Mouse (Mus musculus) liver, postnatal 0 days (tissue): ENCODE results near the gene Mnd1. TPM values are rescaled to one million over a fixed set of nuclear protein-coding genes. Genes with fewer than 3 reads are reported as not detected.

Experiments used
- ATAC-seq: fragments of 200-750 bp; cut with Nextera tagmentation; 2 replicates; pipeline ENCODE4 v1.8.0; 2017; ENCODE audit warnings: mild to moderate bottlenecking, moderate library complexity
- DNase-seq: peaks from one replicate; pipeline ENCODE4 v3.0.0-alpha.2; 2016
- H3K27ac ChIP-seq: fragments of 300-500 bp; sonication (generic); 2 replicates; pipeline ENCODE4 v1.5.1; 2014; ENCODE audit warnings: antibody characterized with exemption, moderate library complexity, mild to moderate bottlenecking, low read depth
- H3K27me3 ChIP-seq: fragments of 300-500 bp; sonication (generic); 2 replicates; pipeline ENCODE4 v1.6.1; 2014; ENCODE audit warnings: low read length, control low read depth, mixed read lengths; ENCODE audit not compliant: insufficient read depth
- H3K36me3 ChIP-seq: fragments of 300-500 bp; sonication (generic); replicated peaks from 2 replicates; pipeline ENCODE4 v1.6.1; 2014; ENCODE audit warnings: mild to moderate bottlenecking, control low read depth, low read length, moderate library complexity, mixed read lengths; ENCODE audit not compliant: insufficient read depth
- H3K4me1 ChIP-seq: fragments of 300-500 bp; sonication (generic); 2 replicates; pipeline ENCODE4 v1.6.1; 2014; ENCODE audit warnings: antibody characterized with exemption, mild to moderate bottlenecking, control low read depth; ENCODE audit not compliant: insufficient read depth
- H3K4me2 ChIP-seq: fragments of 300-500 bp; sonication (generic); 2 replicates; pipeline ENCODE4 v1.6.1; 2014; ENCODE audit warnings: low read depth, mild to moderate bottlenecking, low read length, moderate library complexity, mixed read lengths
- H3K4me3 ChIP-seq: fragments of 300-500 bp; sonication (generic); 2 replicates; pipeline ENCODE4 v1.5.1; 2014; ENCODE audit warnings: low read depth, low read length
- H3K9ac ChIP-seq: fragments of 300-500 bp; sonication (generic); replicated peaks from 2 replicates; pipeline ENCODE4 v1.6.1; 2014; ENCODE audit warnings: mild to moderate bottlenecking, moderate library complexity
- H3K9me3 ChIP-seq: fragments of 300-500 bp; sonication (generic); 2 replicates; pipeline ENCODE4 v1.6.1; 2016; ENCODE audit warnings: mild to moderate bottlenecking, control low read depth, low read length, mixed read lengths
- CTCF ChIP-seq: sonication (generic); IDR thresholded peaks from 2 replicates; pipeline ENCODE4 v1.5.1; 2016; ENCODE audit warnings: antibody characterized with exemption, low read depth
- EP300 ChIP-seq: IDR thresholded peaks from 2 replicates; pipeline ENCODE4 v1.6.1; 2016; ENCODE audit warnings: antibody characterized with exemption, low read depth, mild to moderate bottlenecking
- WGBS: fragments of 180-500 bp; shearing (Covaris S2); extraction: QIAGEN DNeasy Blood & Tissue Kit; methylation state at CpG from one replicate; pipeline ENCODE4 v1.1.7; 2014; ENCODE audit not compliant: insufficient replicate concordance; 5-methylcytosine and 5-hydroxymethylcytosine counted together
- polyA plus RNA-seq: library from polyadenylated mRNA; unstranded; fragments of >200 nt; fragmentation: Nextera tagmentation; extraction: Ambion mirVana; gene quantifications from 2 replicates; pipeline ENCODE4 v1.2.1, GENCODE M21; 2015

The Mnd1 gene
- polyA plus RNA-seq, 1 experiment from 2014 or later: 8.3 TPM

- H3K9ac ChIP-seq: no peak overlapping the region
- H3K36me3 ChIP-seq: no peaks in the 10 kb centered on the region
- H3K4me3 ChIP-seq: no peak overlapping the region
- peaks cover 15% of the 10 kb centered on the region for H3K4me1 ChIP-seq
- H3K4me2 ChIP-seq: no peak overlapping the region
- TF ChIP-seq EP300 (no peak), CTCF (no peak)
- 58% methylated on average over 4 of the region's 4 CpGs for WGBS
- ATAC-seq (no peak), DNase-seq (no peak)
- H3K9me3 ChIP-seq: no peaks in the 10 kb centered on the region
- H3K27me3 ChIP-seq: no peaks in the 10 kb centered on the region
- H3K27ac ChIP-seq: no peak overlapping the region
Observed at GRCm38 (mm10) chr3:84065825-84066224, 89.8 kb downstream of the Mnd1 start.

GRCm38 (mm10) chr3:84063369-84063914 lies 92.1 kb downstream of the Mnd1 start:
- H3K27ac ChIP-seq: no peak overlapping the region
- H3K4me1 ChIP-seq: peaks cover 23% of the 10 kb centered on the region
- no peak overlapping the region for H3K9ac ChIP-seq
- no peaks in the 10 kb centered on the region; the same call in 1 of the 2 replicates for H3K9me3 ChIP-seq
- H3K4me3 ChIP-seq: no peak overlapping the region
- TF ChIP-seq EP300 (no peak), CTCF (no peak)
- no peaks in the 10 kb centered on the region for H3K27me3 ChIP-seq
- H3K36me3 ChIP-seq: no peaks in the 10 kb centered on the region
- H3K4me2 ChIP-seq: no peak overlapping the region
- DNase-seq (no peak), ATAC-seq (peak; percentile 30; the same call in 1 of the 2 replicates)
- 63% methylated on average over 2 of the region's 2 CpGs for WGBS

- H3K4me2 ChIP-seq: no peak overlapping the region
- H3K4me3 ChIP-seq: no peak overlapping the region
- 45% methylated on average over 13 of the region's 13 CpGs for WGBS
- peaks cover 23% of the 10 kb centered on the region for H3K4me1 ChIP-seq
- DNase-seq: no peak
- H3K9me3 ChIP-seq: no peaks in the 10 kb centered on the region; the same call in 1 of the 2 replicates
- TF ChIP-seq EP300: no peak
- TF ChIP-seq CTCF: no peak
- no peaks in the 10 kb centered on the region for H3K36me3 ChIP-seq
- H3K27me3 ChIP-seq: no peaks in the 10 kb centered on the region
- peak overlapping the region; percentile 9; the same call in 1 of the 2 replicates for H3K27ac ChIP-seq
- ATAC-seq: peak; percentile 76
- H3K9ac ChIP-seq: no peak overlapping the region
Observed at GRCm38 (mm10) chr3:84061523-84062453, 93.8 kb downstream of the Mnd1 start.

GRCm38 (mm10) chr3:84060946-84061345 lies 94.6 kb downstream of the Mnd1 start:
- Histone ChIP-seq H3K4me2 (no peak overlapping the region), H3K9ac (no peak overlapping the region), H3K27ac (peak overlapping the region; percentile 7; the same call in 1 of the 2 replicates), H3K27me3 (no peaks in the 10 kb centered on the region), H3K4me3 (no peak overlapping the region), H3K9me3 (no peaks in the 10 kb centered on the region; the same call in 1 of the 2 replicates), H3K4me1 (peaks cover 23% of the 10 kb centered on the region), H3K36me3 (no peaks in the 10 kb centered on the region)
- TF ChIP-seq CTCF: no peak
- DNase-seq (no peak), ATAC-seq (no peak)
- 67% methylated on average over 5 of the region's 5 CpGs for WGBS

- no peak overlapping the region for H3K4me3 ChIP-seq
- ATAC-seq: no peak
- 52% methylated on average over 4 of the region's 4 CpGs for WGBS
- no peak overlapping the region for H3K4me2 ChIP-seq
- peaks cover 23% of the 10 kb centered on the region for H3K4me1 ChIP-seq
- peak overlapping the region; percentile 16; the same call in 1 of the 2 replicates for H3K27ac ChIP-seq
- TF ChIP-seq CTCF (no peak), EP300 (no peak)
- H3K27me3 ChIP-seq: no peaks in the 10 kb centered on the region
- H3K9me3 ChIP-seq: no peaks in the 10 kb centered on the region; the same call in 1 of the 2 replicates
- no peak overlapping the region for H3K9ac ChIP-seq
- no peak for DNase-seq
- no peaks in the 10 kb centered on the region for H3K36me3 ChIP-seq
Observed at GRCm38 (mm10) chr3:84060128-84060527, 95.5 kb downstream of the Mnd1 start.

GRCm38 (mm10) chr3:84059676-84060075 lies 95.9 kb downstream of the Mnd1 start:
- H3K27ac ChIP-seq: peak overlapping the region; percentile 16; the same call in 1 of the 2 replicates
- H3K4me3 ChIP-seq: no peak overlapping the region
- H3K36me3 ChIP-seq: no peaks in the 10 kb centered on the region
- no peak for ATAC-seq
- H3K4me1 ChIP-seq: peaks cover 23% of the 10 kb centered on the region
- TF ChIP-seq CTCF (no peak), EP300 (no peak)
- H3K27me3 ChIP-seq: no peaks in the 10 kb centered on the region
- DNase-seq: no peak
- no peaks in the 10 kb centered on the region; the same call in 1 of the 2 replicates for H3K9me3 ChIP-seq
- no peak overlapping the region for H3K4me2 ChIP-seq
- WGBS: 69% methylated on average over 4 of the region's 4 CpGs
- H3K9ac ChIP-seq: no peak overlapping the region
